Comparison of ENCODE assay signal across 31 mouse cellular contexts in the genomic region with DNA sequence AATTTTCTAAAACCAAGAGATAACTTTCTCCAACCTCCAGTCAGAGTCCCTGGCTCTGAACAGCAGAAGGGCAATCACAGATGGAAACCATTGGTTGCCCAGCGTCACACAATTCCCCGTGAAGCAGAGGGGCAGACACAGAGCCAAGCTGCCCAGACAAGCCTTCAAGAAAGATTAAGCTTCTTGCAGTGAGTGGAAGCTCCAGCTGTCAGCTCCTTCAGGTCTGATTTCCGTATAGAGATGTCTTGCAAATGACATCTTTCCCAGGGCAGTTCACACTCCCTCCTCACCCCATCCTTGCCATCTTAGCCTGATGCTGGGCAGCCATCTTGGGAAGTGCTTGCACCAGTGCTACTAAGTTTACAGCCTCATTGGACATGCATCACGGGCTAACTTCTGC. TPM values are rescaled to one million over a fixed set of nuclear protein-coding genes. Genes with fewer than 3 reads are reported as not detected.
DNase-seq lines count a peak whose midpoint lies in the region; ATAC-seq and TF ChIP-seq lines count a peak whose summit lies in the region.
"Had no signal": no experiment of that assay in that cellular context is flagged by ENCODE, and none has a peak within 500 bp of the region (broad histone marks: within the 10 kb centered on the region; RNA-seq: fewer than 3 reads in every experiment).

No protein-coding gene starts in this region.

- no peaks in the 10 kb centered on the region for H3K36me3 ChIP-seq in forebrain, postnatal 0 days (ENCODE audit: insufficient read depth)
- no peaks in the 10 kb centered on the region for H3K36me3 ChIP-seq in forebrain, embryonic 13.5 days (ENCODE audit: poor library complexity, severe bottlenecking)
- no peaks in the 10 kb centered on the region for H3K36me3 ChIP-seq in midbrain, embryonic 15.5 days (replicated peaks)
- H3K36me3 ChIP-seq in midbrain, embryonic 10.5 days: no peaks in the 10 kb centered on the region
- H3K36me3 ChIP-seq in liver, embryonic 12.5 days: no peaks in the 10 kb centered on the region
- H3K36me3 ChIP-seq: embryonic facial prominence, embryonic 15.5 days; G1E; heart, embryonic 10.5 days; heart, embryonic 15.5 days; hindbrain, embryonic 12.5 days; limb, embryonic 13.5 days; midbrain, embryonic 12.5 days; neural tube, embryonic 12.5 days had no signal

- H3K27ac ChIP-seq in forebrain, postnatal 0 days (ENCODE audit: low read depth, low read length): 0 out of 2 replicates have a peak overlapping the region, but pooled peaks have one; percentile 51
- no peak overlapping the region for H3K27ac ChIP-seq in forebrain, embryonic 13.5 days
- H3K27ac ChIP-seq in midbrain, embryonic 15.5 days: peak overlapping the region; percentile 52; the same call in 1 of the 2 replicates
- no peak overlapping the region for H3K27ac ChIP-seq in midbrain, embryonic 10.5 days (replicated peaks)
- no peak overlapping the region for H3K27ac ChIP-seq in liver, embryonic 12.5 days
- H3K27ac ChIP-seq: embryonic facial prominence, embryonic 15.5 days; heart, embryonic 10.5 days; heart, embryonic 15.5 days; hindbrain, embryonic 12.5 days; left cerebral cortex, adult 2 months; limb, embryonic 13.5 days; midbrain, embryonic 12.5 days; neural tube, embryonic 12.5 days had no signal

- no peak for TF ChIP-seq CTCF in forebrain, postnatal 0 days (IDR thresholded peaks at IDR 0.05; ENCODE audit: low read depth)

- no peak overlapping the region for H3K4me3 ChIP-seq in forebrain, postnatal 0 days (ENCODE audit: low read depth, low read length)
- H3K4me3 ChIP-seq in forebrain, embryonic 13.5 days: no peak overlapping the region
- H3K4me3 ChIP-seq in midbrain, embryonic 15.5 days: no peak overlapping the region
- no peak overlapping the region for H3K4me3 ChIP-seq in midbrain, embryonic 10.5 days
- H3K4me3 ChIP-seq in liver, embryonic 12.5 days: no peak overlapping the region
- H3K4me3 ChIP-seq: embryonic facial prominence, embryonic 15.5 days; heart, embryonic 10.5 days; heart, embryonic 15.5 days; hindbrain, embryonic 12.5 days; left cerebral cortex, adult 2 months; limb, embryonic 13.5 days; midbrain, embryonic 12.5 days; myocyte; neural tube, embryonic 12.5 days had no signal

- H3K4me1 ChIP-seq in forebrain, postnatal 0 days (ENCODE audit: insufficient read depth): peaks cover 14% of the 10 kb centered on the region; the same call in 1 of the 2 replicates
- H3K4me1 ChIP-seq in forebrain, embryonic 13.5 days: 0 out of 2 replicates have a peak, but pooled peaks cover 4% of the 10 kb centered on the region
- peaks cover 4% of the 10 kb centered on the region; the same call in 1 of the 2 replicates for H3K4me1 ChIP-seq in midbrain, embryonic 15.5 days
- no peaks in the 10 kb centered on the region for H3K4me1 ChIP-seq in midbrain, embryonic 10.5 days
- H3K4me1 ChIP-seq in liver, embryonic 12.5 days: no peaks in the 10 kb centered on the region
- H3K4me1 ChIP-seq: embryonic facial prominence, embryonic 15.5 days; heart, embryonic 10.5 days; heart, embryonic 15.5 days; hindbrain, embryonic 12.5 days; limb, embryonic 13.5 days; midbrain, embryonic 12.5 days; neural tube, embryonic 12.5 days had no signal

- ATAC-seq in forebrain, postnatal 0 days: no peak
- ATAC-seq in forebrain, embryonic 13.5 days: no peak
- ATAC-seq in midbrain, embryonic 15.5 days (replicated peaks): no peak
- no peak for ATAC-seq in liver, embryonic 12.5 days
- ATAC-seq: inflammation-experienced regulatory T-cells, adult 6 months; liver, postnatal 0 days had no signal

- no peaks in the 10 kb centered on the region for H3K27me3 ChIP-seq in forebrain, postnatal 0 days (ENCODE audit: insufficient read depth, low read length)
- H3K27me3 ChIP-seq in forebrain, embryonic 13.5 days: no peaks in the 10 kb centered on the region
- H3K27me3 ChIP-seq in midbrain, embryonic 15.5 days (replicated peaks): no peaks in the 10 kb centered on the region
- no peaks in the 10 kb centered on the region for H3K27me3 ChIP-seq in midbrain, embryonic 10.5 days (ENCODE audit: low read depth, poor library complexity, severe bottlenecking)
- no peaks in the 10 kb centered on the region for H3K27me3 ChIP-seq in liver, embryonic 12.5 days (replicated peaks)
- H3K27me3 ChIP-seq: embryonic facial prominence, embryonic 15.5 days; heart, embryonic 15.5 days; hindbrain, embryonic 12.5 days; limb, embryonic 13.5 days; midbrain, embryonic 12.5 days; neural tube, embryonic 12.5 days had no signal

- H3K9me3 ChIP-seq in forebrain, postnatal 0 days (ENCODE audit: low read length): no peaks in the 10 kb centered on the region
- no peaks in the 10 kb centered on the region for H3K9me3 ChIP-seq in forebrain, embryonic 13.5 days (replicated peaks)
- H3K9me3 ChIP-seq in midbrain, embryonic 15.5 days: no peaks in the 10 kb centered on the region
- H3K9me3 ChIP-seq in midbrain, embryonic 10.5 days (replicated peaks): no peaks in the 10 kb centered on the region
- no peaks in the 10 kb centered on the region for H3K9me3 ChIP-seq in liver, embryonic 12.5 days (replicated peaks)
- H3K9me3 ChIP-seq: embryonic facial prominence, embryonic 15.5 days; heart, embryonic 10.5 days; heart, embryonic 15.5 days; hindbrain, embryonic 12.5 days; limb, embryonic 13.5 days; midbrain, embryonic 12.5 days; neural tube, embryonic 12.5 days had no signal

- 69% methylated on average over 4 of the region's 4 CpGs for WGBS in forebrain, postnatal 0 days
- 67% methylated on average over 4 of the region's 4 CpGs for whole genome bisulfite sequencing in forebrain, embryonic 13.5 days
- WGBS in midbrain, embryonic 15.5 days: 58% methylated on average over 4 of the region's 4 CpGs
- 79% methylated on average over 4 of the region's 4 CpGs for WGBS in midbrain, embryonic 10.5 days
- 63% methylated on average over 4 of the region's 4 CpGs for WGBS in liver, embryonic 12.5 days (ENCODE audit: insufficient replicate concordance)

- DNase-seq in cerebellum, postnatal 14 days: peak; percentile 64 to 73
- DNase-seq in cerebellum, adult 18-20 months: no peak
- no peak for DNase-seq in forebrain, postnatal 0 days
- DNase-seq in midbrain, embryonic 10.5 days (ENCODE audit: low spot score): no peak
- DNase-seq: adrenal gland, adult 8-10 months; cerebellum, adult 2 months; cerebellum, postnatal 36 days; gastrocnemius, postnatal 25 days; heart, adult 11 months; kidney, adult 11 months; kidney, postnatal 14 days; liver, postnatal 0 days; lung, postnatal 36 days; thymus, adult 2 months; thymus, postnatal 36 days had no signal

- H3K9ac ChIP-seq in forebrain, postnatal 0 days: no peak overlapping the region
- no peak overlapping the region for H3K9ac ChIP-seq in forebrain, embryonic 13.5 days
- no peak overlapping the region for H3K9ac ChIP-seq in midbrain, embryonic 15.5 days
- H3K9ac ChIP-seq in liver, embryonic 12.5 days: no peak overlapping the region
- H3K9ac ChIP-seq: embryonic facial prominence, embryonic 15.5 days; heart, embryonic 15.5 days; hindbrain, embryonic 12.5 days; limb, embryonic 13.5 days; liver, postnatal 0 days; midbrain, embryonic 12.5 days; neural tube, embryonic 12.5 days had no signal

- no peak overlapping the region for H3K4me2 ChIP-seq in forebrain, postnatal 0 days (ENCODE audit: low read depth)
- H3K4me2 ChIP-seq in forebrain, embryonic 13.5 days: no peak overlapping the region
- no peak overlapping the region for H3K4me2 ChIP-seq in midbrain, embryonic 15.5 days
- no peak overlapping the region for H3K4me2 ChIP-seq in liver, embryonic 12.5 days
- H3K4me2 ChIP-seq: embryonic facial prominence, embryonic 15.5 days; heart, embryonic 15.5 days; hindbrain, embryonic 12.5 days; limb, embryonic 13.5 days; liver, embryonic 11.5 days; midbrain, embryonic 12.5 days; neural tube, embryonic 12.5 days had no signal

RNA-seq across cellular contexts. Expression of gene Col6a5, which starts 31.2 kb away (rescaled TPM):
- total RNA-seq in forebrain, postnatal 0 days (2014; rRNA removed): 1.1 and 1.3 TPM in 2 replicates
- polyA plus RNA-seq in forebrain, postnatal 0 days (2015; fragmentation: Nextera tagmentation; extraction: Ambion mirVana): 0.11 and 0.40 TPM in 2 replicates
- polyA plus RNA-seq in forebrain, embryonic 13.5 days (2015; fragmentation: Nextera tagmentation; extraction: Ambion mirVana): 0.06 and 0.08 TPM in 2 replicates
- polyA plus RNA-seq in midbrain, embryonic 15.5 days (2015; fragmentation: Nextera tagmentation; extraction: Ambion mirVana): 0.15 and 0.52 TPM in 2 replicates
- not detected in 2 replicates for polyA plus RNA-seq in midbrain, embryonic 10.5 days (2016; fragmentation: Nextera tagmentation; extraction: Ambion mirVana)
- polyA plus RNA-seq in liver, embryonic 12.5 days (2016; fragmentation: Nextera tagmentation; extraction: Ambion mirVana): not detected in 2 replicates
- total RNA-seq: megakaryocyte, adult 5-6 weeks had no signal
- polyA plus RNA-seq: G1E; heart, embryonic 10.5 days; inflammation-experienced regulatory T-cells, adult 6 months; liver, embryonic 11.5 days; liver, postnatal 0 days; myocyte had no signal

Comparison
In these comparisons a context has a peak if more than half of its experiments do, and no peak if none do; other contexts are left out.
1. DNase-seq: peak in cerebellum, postnatal 14 days (2 of 2); none in cerebellum, adult 18-20 months (0 of 2), forebrain, postnatal 0 days (single experiment) and midbrain, embryonic 10.5 days (single experiment).
2. H3K27ac ChIP-seq: peak in forebrain, postnatal 0 days (single experiment) and midbrain, embryonic 15.5 days (single experiment); none in forebrain, embryonic 13.5 days (single experiment), midbrain, embryonic 10.5 days (single experiment) and liver, embryonic 12.5 days (single experiment).